Mouse (Mus musculus) ES-Bruce4 (cell line): ENCODE results near the gene B3gnt2.

ENCODE experiments used
- CTCF ChIP-seq: IDR thresholded peaks from one replicate; pipeline ENCODE4 v1.8.1; 2011; ENCODE audit warnings: low read depth, low read length
- POLR2A ChIP-seq: IDR thresholded peaks from one replicate; pipeline ENCODE4 v1.8.1; 2011; ENCODE audit warnings: low read length; ENCODE audit not compliant: insufficient read depth

GRCm38 (mm10) chr11:22779821-22780551 lies 80.8 kb downstream of the B3gnt2 start:
- no peak for TF ChIP-seq POLR2A
- TF ChIP-seq CTCF = no peak
